Mouse (Mus musculus) c-Kit-positive CD71-negative TER-119-negative erythroid progenitor cells, embryonic 14.5 days (primary cell): ENCODE data around the gene Fgf22.
A peak's percentile ranks its signal among the peaks of the same experiment; 100 is the strongest.

Experiments
- DNase-seq: peaks from one replicate; pipeline ENCODE4 v3.0.0-alpha.2; 2013; ENCODE audit warnings: low read depth

Fgf22 gene

GRCm38 (mm10) chr10:79766508-79767325 is 11.8 kb downstream of the Fgf22 start, which contains the start of gene Rnf126:
Rnf126 (minus strand) TSS chr10:79766952.
- DNase-seq = peak; percentile 100

GRCm38 (mm10) chr10:79767372-79768244 is 12.7 kb downstream of the Fgf22 start:
- DNase-seq = peak; percentile 64

DNA sequence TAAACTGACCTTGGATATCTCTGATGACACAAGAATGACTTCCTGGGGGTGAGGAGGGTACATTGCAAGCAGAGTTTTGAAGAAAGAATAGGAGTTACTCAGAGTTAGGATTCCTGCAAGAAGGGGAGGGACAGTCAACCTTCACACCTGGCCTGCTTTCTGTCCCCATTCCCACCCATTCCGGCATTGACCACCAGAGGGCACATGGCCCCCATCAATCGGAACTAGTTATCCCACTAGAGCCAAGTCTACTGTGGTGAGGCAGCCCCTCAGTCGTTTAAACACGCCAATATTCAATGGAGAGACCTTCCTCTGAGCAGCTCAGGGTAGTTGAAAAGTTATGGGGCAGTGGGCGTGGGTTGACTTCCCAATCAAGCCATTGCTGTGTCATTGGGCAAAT is 13.5 kb downstream of the Fgf22 start:
- no peak for DNase-seq

GRCm38 (mm10) chr10:79769329-79769728 is 14.5 kb downstream of the Fgf22 start:
- no peak for DNase-seq

DNA sequence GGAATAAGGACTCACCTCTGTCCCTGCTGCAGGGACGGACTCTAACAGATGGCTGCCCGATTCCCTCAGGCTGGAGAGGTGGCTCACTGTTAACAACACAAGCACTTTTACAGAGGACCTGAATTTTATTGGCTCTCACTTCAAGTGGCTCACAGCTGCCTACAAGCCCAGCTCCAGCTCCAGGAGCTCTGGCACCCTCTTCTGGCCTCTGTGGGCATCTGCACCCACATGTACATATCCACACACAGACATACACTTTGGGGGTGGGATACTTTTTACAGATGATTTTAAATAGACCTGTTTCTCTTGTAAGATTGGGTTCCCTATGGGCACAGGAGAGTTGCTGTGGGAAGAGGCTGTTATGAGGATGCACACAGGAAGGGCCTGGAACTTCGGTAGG is 17.4 kb downstream of the Fgf22 start:
- DNase-seq = no peak

DNA sequence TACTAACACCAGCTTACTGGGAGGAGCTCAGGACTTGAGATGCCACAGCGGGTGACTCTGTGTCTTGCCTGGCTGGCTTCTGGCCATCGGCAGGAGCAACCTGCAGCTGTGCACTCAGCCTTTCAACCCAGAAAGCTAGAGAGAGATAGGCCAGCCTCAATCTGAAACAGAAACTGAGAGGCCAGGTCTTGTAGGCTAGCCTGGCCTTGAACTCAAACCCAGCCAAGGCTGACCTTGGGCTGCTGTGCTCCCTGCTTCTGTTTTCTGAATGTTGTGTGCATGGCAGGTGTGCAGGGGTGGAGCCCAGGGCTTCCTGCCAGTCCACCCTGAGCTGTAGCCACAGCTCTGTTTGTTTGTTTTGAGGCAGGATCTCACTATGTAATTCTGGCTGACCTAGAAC is 18.3 kb downstream of the Fgf22 start:
- no peak for DNase-seq

DNA sequence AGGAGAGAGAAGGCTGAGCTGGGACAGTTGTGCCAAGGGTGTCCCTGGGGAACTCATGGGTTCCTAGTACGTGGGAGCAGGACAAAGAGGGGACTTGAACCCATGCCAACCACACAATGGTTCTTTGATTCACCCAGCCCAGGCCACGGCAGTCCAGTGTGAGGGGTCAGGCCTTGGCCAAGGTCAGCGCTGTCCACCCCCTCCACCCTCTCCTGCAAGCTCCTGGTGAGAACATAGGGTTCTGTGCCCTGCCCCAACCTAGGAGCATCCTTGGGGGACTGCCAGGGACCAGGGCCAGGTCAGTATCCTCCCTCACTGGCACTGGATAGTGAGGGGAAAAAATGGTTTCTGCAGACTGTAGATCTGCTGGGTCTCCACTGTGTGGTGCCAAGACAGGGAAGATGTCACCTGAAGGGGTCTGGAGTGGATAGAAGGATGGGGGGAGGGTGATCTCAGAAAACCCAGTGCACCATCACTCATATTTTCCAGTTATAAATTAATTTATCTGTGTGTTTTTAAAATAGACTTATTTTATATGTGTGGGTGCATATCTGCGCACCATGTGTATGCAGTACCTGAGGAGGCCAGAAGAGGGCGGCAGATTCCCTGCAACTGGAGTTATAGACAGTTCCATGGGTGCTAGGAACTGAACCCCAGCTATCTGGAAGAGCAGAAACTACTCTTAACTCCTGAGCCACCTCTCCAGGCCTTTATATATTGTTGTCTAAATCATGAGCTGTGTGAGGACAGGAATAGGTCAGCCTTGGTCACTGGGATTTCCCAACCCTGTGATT is 19.8 kb downstream of the Fgf22 start:
- no peak for DNase-seq

DNA sequence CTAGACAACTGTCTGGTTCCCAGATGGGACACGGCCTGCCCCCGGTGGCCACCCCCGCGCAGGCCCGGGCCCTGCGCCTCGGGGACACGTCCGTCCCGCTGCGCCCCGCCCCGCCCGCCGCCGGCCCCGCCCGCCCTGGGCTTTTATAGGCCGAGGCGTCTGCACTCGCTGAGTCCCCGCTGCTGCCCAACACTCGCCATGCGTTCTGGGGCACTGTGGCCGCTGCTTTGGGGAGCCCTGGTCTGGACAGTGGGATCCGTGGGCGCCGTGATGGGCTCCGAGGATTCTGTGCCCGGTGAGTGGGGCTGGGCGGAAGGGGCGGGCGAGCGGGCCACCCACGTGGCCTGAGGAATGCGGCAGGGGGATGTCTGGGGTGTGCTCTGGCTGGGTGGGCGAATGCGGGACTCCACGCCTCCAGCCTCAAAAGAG is 22.2 kb downstream of the Fgf22 start, which contains the start of gene Fstl3:
TSS of gene Fstl3 (plus strand) at position 170 of the 429 bp plus-strand sequence.
- no peak for DNase-seq

GRCm38 (mm10) chr10:79778006-79778405 is 23.1 kb downstream of the Fgf22 start:
- DNase-seq = no peak

DNA sequence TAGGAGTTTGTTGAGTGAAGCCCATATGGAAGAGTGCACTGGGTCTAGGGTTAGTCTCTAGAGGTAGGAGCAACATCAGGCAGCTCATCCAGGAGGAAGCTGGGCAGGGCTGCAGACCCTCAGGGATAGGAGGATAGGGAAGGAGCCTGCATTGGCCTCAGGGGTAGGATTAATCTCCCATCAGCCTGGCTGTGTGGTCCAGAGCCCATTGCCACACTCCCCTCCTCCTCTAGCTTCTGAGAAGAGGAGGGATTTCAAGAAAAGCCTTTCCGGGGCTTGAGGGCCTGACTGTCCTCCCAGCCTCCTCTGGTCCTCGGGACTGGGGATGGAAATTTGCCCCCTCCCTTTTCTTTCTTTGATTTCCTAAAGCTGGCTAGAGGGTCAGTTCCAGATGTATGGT is 24.3 kb downstream of the Fgf22 start:
- DNase-seq = no peak

GRCm38 (mm10) chr10:79779784-79780663 is 25.1 kb downstream of the Fgf22 start:
- peak; percentile 95 for DNase-seq

DNA sequence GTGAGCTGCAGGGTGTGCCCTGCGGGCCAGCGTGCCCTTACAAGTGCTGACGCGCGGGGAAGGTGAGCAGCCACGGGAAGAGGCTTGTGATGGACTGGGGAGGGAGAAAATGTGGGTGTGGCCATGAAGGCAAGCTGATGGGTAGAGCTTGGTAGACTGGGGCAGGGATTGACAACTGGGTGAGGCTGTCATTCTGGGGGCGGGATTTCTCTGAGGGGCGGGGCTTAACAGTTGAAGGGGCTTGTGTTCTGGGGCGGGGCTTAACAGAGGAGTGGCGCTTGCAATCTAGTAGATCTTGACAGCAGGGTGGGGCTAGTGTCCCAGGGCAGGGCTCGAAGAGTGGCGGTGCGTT is 25.8 kb downstream of the Fgf22 start:
- peak; percentile 79 for DNase-seq

DNA sequence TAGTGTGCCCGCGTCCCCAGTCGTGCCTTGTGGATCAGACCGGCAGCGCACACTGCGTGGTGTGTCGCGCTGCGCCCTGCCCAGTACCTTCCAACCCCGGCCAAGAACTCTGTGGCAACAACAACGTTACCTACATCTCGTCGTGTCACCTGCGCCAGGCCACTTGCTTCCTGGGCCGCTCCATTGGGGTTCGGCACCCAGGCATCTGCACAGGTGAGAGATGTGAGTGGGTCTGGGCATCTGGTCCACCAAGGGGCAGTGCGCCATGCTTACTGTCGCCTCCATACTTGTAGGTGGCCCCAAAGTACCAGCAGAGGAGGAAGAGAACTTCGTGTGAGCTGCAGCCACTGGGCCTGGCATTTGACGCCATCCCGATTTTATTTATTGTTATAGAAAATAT is 26.3 kb downstream of the Fgf22 start:
- no peak for DNase-seq

GRCm38 (mm10) chr10:79781956-79782355 is 27.1 kb downstream of the Fgf22 start:
- no peak for DNase-seq

DNA sequence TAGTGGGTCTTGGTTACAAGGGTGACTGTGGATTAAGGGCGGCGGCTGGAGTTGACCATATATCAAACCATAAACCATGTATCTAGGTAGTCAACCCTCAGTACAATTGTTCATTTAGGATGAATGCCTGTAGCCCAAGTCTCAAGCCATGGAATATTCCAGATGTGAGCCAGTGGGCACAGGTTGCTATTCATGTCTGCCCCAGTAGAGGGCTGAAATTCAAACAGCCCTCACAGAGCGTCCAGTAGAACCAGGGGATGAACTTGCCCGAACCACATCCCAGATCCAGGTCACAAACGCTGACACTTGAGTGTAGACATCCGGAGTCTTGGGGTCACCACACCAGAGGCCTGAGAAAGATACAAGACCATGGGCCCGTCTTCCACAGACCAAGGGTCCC is 28.2 kb downstream of the Fgf22 start:
- no peak for DNase-seq

GRCm38 (mm10) chr10:79783920-79784800 is 29.3 kb downstream of the Fgf22 start:
- DNase-seq = peak; percentile 62

GRCm38 (mm10) chr10:79788386-79789158 is 33.7 kb downstream of the Fgf22 start:
- peak; percentile 75 for DNase-seq

DNA sequence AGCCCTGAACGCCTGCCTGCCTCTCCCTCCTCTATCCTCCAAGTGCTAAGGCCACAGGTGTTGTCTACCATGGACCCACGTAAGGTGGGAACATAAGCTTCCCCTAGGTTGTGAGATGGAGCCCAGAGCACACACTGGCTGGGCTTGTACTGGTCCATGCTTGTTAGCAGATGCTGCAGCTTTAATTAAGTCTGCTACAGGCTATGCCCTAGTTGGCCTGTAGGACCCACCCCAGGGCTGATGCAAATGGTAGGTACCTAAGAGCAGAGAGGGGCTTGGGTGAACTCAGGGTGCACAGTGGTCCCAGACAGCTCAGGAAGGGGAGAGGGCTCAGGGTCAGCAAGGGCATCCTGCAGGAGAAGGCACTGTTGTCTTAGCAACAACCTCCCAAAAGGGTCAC is 34.7 kb downstream of the Fgf22 start:
- no peak for DNase-seq

DNA sequence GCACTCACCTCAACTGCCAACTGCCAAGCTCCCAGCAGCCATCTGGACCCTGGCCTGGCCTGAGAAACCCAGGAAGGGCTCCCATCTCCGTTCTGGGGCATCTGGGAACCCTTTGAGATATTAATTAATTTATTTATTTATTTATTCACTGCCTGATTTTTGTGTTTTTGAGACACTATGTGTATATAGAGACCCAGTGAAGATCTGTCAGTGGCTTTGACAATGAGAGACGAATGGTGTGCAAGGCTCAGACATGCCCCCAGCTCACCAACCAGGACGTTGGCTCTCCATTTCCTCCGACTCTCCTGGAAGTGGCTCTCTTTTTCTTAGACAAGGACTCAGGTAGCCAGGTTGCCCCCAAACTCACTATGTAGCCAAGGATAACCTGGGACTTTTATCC is 36.0 kb downstream of the Fgf22 start, which contains the start of gene Prss57:
TSS of gene Prss57 (minus strand) at position 101 of the 400 bp plus-strand sequence.
- DNase-seq = no peak
